Mouse (Mus musculus): ENCODE measurements around the gene Bglap2. TPM values are rescaled to one million over a fixed set of nuclear protein-coding genes. Genes with fewer than 3 reads are reported as not detected.
A peak's percentile ranks its signal among the peaks of the same experiment; 100 is the strongest.
"Not testable (repeated sequence)": the region's sequence is repeated elsewhere in the genome, so short reads cannot be mapped to it uniquely, and the experiment has no call there.

Bglap2 gene
- polyA plus RNA-seq, 1 experiment from 2014 or later, result not detected

DNA sequence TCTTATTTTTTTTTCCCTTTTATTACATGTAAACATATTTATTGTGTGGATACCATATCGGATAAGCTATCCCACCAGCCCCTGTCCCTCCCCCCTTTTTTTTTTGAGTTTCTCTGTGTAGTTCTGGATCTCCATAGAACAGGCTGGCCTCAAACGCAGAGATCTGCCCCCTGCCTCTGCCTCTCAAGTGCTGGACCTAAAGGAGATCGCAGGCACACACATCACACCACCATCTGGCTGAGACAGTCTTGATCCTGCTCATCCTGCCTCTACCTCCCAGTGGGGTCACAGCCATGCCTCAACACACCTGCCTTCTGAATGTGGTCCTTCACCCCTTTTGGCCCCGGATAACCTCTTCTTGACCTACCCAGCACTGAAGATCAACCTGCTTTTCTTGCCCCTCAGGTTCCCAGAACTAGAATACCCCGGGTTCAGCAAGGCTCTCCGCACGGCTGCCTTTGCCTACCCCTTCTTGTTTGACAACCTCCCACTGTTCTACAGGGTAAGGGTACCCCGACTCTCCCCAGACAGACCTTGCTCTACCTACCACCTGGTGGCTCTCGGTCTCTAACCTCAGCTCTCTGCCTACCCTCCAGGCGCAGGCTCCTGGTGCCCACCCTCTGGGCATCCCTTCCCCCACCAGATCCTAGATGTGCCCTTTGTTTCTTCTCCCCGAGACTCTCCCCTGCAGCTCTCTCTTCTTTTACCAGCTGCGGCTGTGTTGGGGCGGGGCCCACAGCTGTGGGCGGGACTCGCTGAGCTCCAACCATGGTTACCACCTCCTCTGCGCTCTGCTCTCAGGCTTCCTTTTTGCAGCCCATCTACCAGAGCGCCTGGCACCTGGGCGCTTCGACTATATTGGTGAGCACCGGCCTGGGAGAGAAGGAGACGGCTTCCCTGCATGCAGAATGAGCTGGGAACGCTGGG lies 3.2 kb upstream of the Bglap2 start:
- ATAC-seq, result peak; percentile 89
- not testable (repeated sequence) for H3K9ac ChIP-seq; H3K27me3 ChIP-seq (replicated peaks); H3K9me3 ChIP-seq; H3K4me1 ChIP-seq (replicated peaks); H3K27ac ChIP-seq; H3K36me3 ChIP-seq
- 9% methylated on average over 21 of the region's 22 CpGs for whole genome bisulfite sequencing
- Histone ChIP-seq H3K4me3 (replicated peaks) (0 out of 2 replicates have a peak overlapping the region, but pooled peaks have one; percentile 12), H3K4me2 (replicated peaks) (peak overlapping the region; percentile 55)

- not testable (repeated sequence) for H3K27me3 ChIP-seq (replicated peaks); H3K27ac ChIP-seq; H3K4me3 ChIP-seq (replicated peaks); H3K9me3 ChIP-seq; H3K4me1 ChIP-seq (replicated peaks); H3K9ac ChIP-seq; H3K36me3 ChIP-seq
- peak overlapping the region; percentile 54 for H3K4me2 ChIP-seq (replicated peaks)
- ATAC-seq, result peak; percentile 54
- WGBS, result 38% methylated on average over 7 of the region's 7 CpGs
These were observed 1.9 kb downstream of the Bglap2 start for GRCm38 (mm10) chr3:88376644-88377043.

GRCm38 (mm10) chr3:88375750-88376626 lies 2.5 kb downstream of the Bglap2 start:
- peak; percentile 94 for ATAC-seq
- not testable (repeated sequence) for H3K27me3 ChIP-seq (replicated peaks); H3K9me3 ChIP-seq; H3K4me1 ChIP-seq (replicated peaks); H3K36me3 ChIP-seq; H3K27ac ChIP-seq; H3K9ac ChIP-seq
- H3K4me2 ChIP-seq (replicated peaks), result peak overlapping the region; percentile 54
- WGBS, result 11% methylated on average over 19 of the region's 19 CpGs
- 0 out of 2 replicates have a peak overlapping the region, but pooled peaks have one; percentile 6 for H3K4me3 ChIP-seq (replicated peaks)

DNA sequence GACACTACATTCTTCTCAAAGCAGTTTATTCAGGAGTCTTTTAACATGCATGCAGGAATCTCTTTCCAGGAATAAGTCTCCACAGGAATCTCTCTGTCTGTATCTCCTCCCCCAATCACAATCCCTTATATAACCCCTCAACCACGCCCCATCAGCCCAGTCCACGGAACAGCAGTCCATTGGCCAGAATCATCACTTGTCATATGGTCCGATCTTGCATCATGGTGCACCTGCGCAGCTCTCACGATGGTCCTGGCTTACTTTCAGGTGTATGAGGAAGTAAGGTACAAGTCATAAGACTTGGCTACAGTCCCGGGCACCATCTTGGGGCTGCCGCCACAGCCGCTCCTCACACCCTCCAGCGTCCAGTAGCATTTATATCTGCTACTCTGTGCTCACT lies 5.9 kb downstream of the Bglap2 start, which contains the start of gene Bglap3:
Gene Bglap3 (minus strand): TSS at position 101 of the 400 bp plus-strand sequence.
- H3K4me3 ChIP-seq (replicated peaks), result not testable (repeated sequence)

GRCm38 (mm10) chr3:88368511-88368910 lies 10.0 kb downstream of the Bglap2 start:
- H3K27me3 ChIP-seq (replicated peaks), result peaks cover 14% of the 10 kb centered on the region
- H3K27ac ChIP-seq; H3K36me3 ChIP-seq; H3K4me3 ChIP-seq (replicated peaks); H3K9ac ChIP-seq; H3K9me3 ChIP-seq; H3K4me2 ChIP-seq (replicated peaks); ATAC-seq: not testable (repeated sequence)
- WGBS, result 79% methylated on average over 7 of the region's 7 CpGs
- peaks cover 13% of the 10 kb centered on the region for H3K4me1 ChIP-seq (replicated peaks)

More for the DNA sequence above, 5.9 kb downstream of the Bglap2 start, which contains the start of gene Bglap3:
- not testable (repeated sequence) for H3K4me1 ChIP-seq (replicated peaks); ATAC-seq; H3K4me2 ChIP-seq (replicated peaks); H3K27me3 ChIP-seq (replicated peaks); H3K36me3 ChIP-seq; H3K27ac ChIP-seq; H3K9ac ChIP-seq; H3K9me3 ChIP-seq
- WGBS, result 92% methylated on average over 9 of the region's 9 CpGs

DNA sequence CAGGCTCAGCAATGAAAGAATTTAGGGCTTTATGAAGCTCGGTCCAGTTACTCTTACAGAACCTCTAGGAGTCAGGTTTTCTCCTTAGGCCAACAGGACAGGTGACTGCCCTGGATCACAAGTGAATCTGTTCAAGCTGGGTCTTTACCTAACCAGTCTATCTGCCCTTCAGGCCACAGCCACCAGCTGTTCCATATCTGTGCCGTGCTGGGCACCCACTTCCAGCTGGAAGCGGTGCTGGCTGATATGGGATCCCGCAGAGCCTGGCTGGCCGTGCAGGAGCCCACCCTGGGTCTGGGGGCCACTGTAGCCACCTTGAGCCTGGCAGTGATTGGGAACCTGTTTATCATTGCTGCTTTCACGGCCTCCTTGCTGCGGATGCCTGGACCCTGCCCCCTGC lies 11.0 kb downstream of the Bglap2 start:
- H3K4me2 ChIP-seq (replicated peaks); ATAC-seq; H3K9me3 ChIP-seq; H3K9ac ChIP-seq; H3K36me3 ChIP-seq; H3K27ac ChIP-seq; H3K4me3 ChIP-seq (replicated peaks): not testable (repeated sequence)
- H3K27me3 ChIP-seq (replicated peaks), result peaks cover 14% of the 10 kb centered on the region
- peaks cover 13% of the 10 kb centered on the region for H3K4me1 ChIP-seq (replicated peaks)
- 59% methylated on average over 4 of the region's 7 CpGs for WGBS

GRCm38 (mm10) chr3:88366830-88367428 lies 11.6 kb downstream of the Bglap2 start:
- WGBS, result 7% methylated on average over 20 of the region's 22 CpGs
- H3K27ac ChIP-seq, result not testable (repeated sequence)

DNA sequence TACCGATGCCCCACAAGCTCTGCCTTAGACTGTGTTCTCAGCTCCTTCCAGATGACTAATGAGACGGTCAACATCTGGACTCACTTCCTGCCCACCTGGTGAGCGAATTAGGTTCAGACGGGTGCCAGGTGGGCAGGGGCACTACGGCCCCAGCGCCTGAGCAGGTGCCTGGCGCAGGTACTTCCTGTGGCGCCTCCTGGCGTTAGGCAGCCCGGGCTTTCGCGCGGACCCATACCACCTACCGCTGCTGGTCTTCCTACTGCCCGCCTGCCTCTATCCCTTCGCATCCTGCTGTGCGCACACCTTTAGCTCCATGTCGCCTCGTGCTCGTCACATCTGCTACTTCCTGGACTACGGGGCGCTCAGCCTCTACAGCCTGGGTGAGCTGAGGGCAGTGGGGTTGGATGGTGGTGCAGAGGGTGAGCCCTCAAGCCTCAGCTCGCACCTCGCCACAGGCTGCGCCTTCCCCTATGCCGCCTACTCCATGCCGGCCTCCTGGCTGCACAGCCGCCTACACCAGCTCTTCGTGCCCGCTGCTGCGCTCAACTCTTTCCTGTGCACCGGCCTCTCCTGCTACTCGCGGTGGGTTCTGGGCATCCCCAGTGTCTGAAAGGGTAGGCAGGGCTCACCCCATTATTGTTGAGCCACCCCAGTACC lies 12.7 kb downstream of the Bglap2 start:
- Histone ChIP-seq H3K4me2 (replicated peaks) (no peak overlapping the region), H3K27ac (no peak overlapping the region), H3K27me3 (replicated peaks) (peaks cover 14% of the 10 kb centered on the region), H3K4me3 (replicated peaks) (no peak overlapping the region), H3K36me3 (peaks cover 16% of the 10 kb centered on the region), H3K9me3 (no peaks in the 10 kb centered on the region), H3K9ac (no peak overlapping the region), H3K4me1 (replicated peaks) (peaks cover 13% of the 10 kb centered on the region)
- no peak for ATAC-seq
- WGBS, result 38% methylated on average over 34 of the region's 34 CpGs

More at GRCm38 (mm10) chr3:88366830-88367428, 11.6 kb downstream of the Bglap2 start:
- H3K36me3 ChIP-seq; H3K4me3 ChIP-seq (replicated peaks); H3K9ac ChIP-seq; H3K9me3 ChIP-seq: not testable (repeated sequence)
- Histone ChIP-seq H3K27me3 (replicated peaks) (peaks cover 14% of the 10 kb centered on the region), H3K4me2 (replicated peaks) (peak overlapping the region; percentile 55), H3K4me1 (replicated peaks) (peaks cover 13% of the 10 kb centered on the region)
- peak; percentile 77 for ATAC-seq

DNA sequence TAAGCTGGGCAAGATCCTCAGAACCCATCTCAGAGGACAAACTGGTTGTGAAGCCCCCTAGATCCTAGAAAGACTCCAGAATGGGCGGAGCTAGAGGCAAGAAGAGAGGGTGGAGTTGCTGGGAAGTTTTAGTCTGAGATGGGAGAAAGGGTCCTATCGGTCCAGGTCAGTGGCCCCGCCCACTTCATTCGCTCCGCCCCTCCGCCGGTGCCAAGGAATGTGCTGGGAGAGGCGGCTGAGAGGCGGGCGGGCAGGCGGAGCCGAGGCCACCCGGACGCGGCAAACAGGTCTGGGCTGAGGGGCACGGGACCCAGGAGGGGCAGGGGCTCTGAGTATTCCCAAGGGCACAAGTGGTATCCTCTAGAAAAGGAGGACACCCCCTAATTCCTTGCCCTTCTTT lies 14.2 kb downstream of the Bglap2 start, which contains the start of gene Paqr6:
Gene Paqr6 (plus strand): TSS at position 248 of the 400 bp plus-strand sequence.
- ATAC-seq, result peak; percentile 44
- Histone ChIP-seq H3K4me2 (replicated peaks) (peak within 1 kb of the TSS; percentile 54), H3K4me1 (replicated peaks) (peaks cover 13% of the 10 kb centered on the region), H3K27me3 (replicated peaks) (peaks cover 14% of the 10 kb centered on the region), H3K27ac (no peak within 1 kb of the TSS), H3K9ac (0 out of 2 replicates have a peak within 1 kb of the TSS, but pooled peaks have one; percentile 17), H3K36me3 (peaks cover 31% of the 10 kb centered on the region), H3K9me3 (no peaks in the 10 kb centered on the region), H3K4me3 (replicated peaks) (peak within 1 kb of the TSS; percentile 22)
- WGBS, result 3% methylated on average over 16 of the region's 16 CpGs

DNA sequence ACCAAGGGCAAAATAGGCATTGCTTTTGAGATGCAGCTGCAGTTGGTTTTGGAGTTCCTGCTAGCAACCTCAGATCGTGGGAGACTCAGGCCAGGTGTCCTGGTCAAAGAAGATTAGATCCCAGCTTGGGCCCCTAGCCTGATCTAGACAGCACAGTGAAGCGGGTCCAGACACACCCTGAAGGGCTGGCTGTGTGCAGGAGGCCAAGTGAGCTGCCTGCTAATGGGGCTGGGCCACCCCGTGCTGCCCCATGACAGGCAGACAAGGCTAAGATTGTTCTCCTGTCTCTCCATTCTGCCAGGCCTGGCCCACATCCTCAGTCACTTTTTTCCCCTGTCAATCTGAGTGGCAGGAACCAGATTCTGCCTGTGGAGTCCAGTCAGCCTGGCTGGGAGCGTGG lies 14.8 kb downstream of the Bglap2 start:
- peak; percentile 69 for ATAC-seq
- Histone ChIP-seq H3K4me1 (replicated peaks) (peaks cover 13% of the 10 kb centered on the region), H3K27ac (no peak overlapping the region), H3K9ac (no peak overlapping the region), H3K36me3 (peaks cover 37% of the 10 kb centered on the region), H3K9me3 (no peaks in the 10 kb centered on the region), H3K4me3 (replicated peaks) (no peak overlapping the region), H3K4me2 (replicated peaks) (no peak overlapping the region), H3K27me3 (replicated peaks) (peaks cover 14% of the 10 kb centered on the region)
- WGBS, result 52% methylated on average over 4 of the region's 4 CpGs

DNA sequence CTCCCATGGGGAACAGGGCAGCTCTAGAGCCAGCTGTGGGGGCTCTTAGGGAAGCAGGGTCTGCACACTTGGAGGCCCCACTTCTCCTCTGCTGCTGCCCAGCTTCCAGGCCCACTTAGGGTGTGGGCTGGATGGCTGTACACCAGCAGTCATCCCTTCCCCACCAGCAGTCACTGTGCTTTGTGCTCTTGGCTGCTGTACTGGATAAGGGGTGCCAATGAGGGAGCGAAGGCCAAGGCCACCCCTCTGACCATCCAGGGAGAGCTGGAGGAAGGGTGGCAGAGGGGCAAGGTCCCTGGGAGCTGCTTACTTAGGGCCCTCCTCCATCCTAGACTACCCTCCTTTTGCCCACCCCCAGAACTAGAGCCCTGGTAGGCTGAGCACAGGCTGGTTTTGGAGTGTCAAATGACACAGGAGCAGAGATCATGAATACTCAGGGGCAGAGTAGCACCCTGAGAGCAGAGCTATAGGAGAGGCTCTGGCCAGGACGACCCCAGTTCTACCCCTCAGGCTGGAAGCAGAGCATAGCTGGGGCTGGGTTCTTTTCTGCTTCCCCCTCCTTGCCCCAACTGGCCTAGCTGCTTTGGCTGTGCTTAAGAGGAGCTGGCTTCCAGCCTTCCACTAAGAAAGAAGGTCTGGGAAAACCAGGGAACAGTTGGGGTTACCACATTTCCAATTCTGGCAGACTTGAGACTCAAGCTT lies 16.7 kb downstream of the Bglap2 start:
- Histone ChIP-seq H3K4me2 (replicated peaks) (no peak overlapping the region), H3K27ac (no peak overlapping the region), H3K9ac (no peak overlapping the region), H3K36me3 (peaks cover 53% of the 10 kb centered on the region), H3K4me1 (replicated peaks) (peaks cover 13% of the 10 kb centered on the region), H3K9me3 (no peaks in the 10 kb centered on the region), H3K4me3 (replicated peaks) (no peak overlapping the region), H3K27me3 (replicated peaks) (peaks cover 14% of the 10 kb centered on the region)
- WGBS, result 88% methylated on average over 2 of the region's 2 CpGs
- ATAC-seq, result no peak

Measured in intestine, embryonic 15.5 days (tissue).